Mouse (Mus musculus): ENCODE results near the gene Gpm6b. TPM values are rescaled to one million over a fixed set of nuclear protein-coding genes. Genes with fewer than 3 reads are reported as not detected.
A peak's percentile ranks its signal among the peaks of the same experiment; 100 is the strongest.

Gene Gpm6b
- total RNA-seq, 2 experiments from 2014 or later = 12.4 to 12.9 TPM

- intact Hi-C loops (cut with DNase I) = no loop called here
- DNase-seq (ENCODE audit: low spot score) = no peak
Observed at GRCm38 (mm10) chrX:166348634-166349033, 109.9 kb downstream of the Gpm6b start.

GRCm38 (mm10) chrX:166351790-166352189, 113.1 kb downstream of the Gpm6b start:
- DNase-seq (ENCODE audit: low spot score) = peak; percentile 2
- intact Hi-C loops (cut with DNase I) = loop anchor here (2.0 kb wide), 1 partner anchor 183 kb away; no protein-coding TSS in a partner anchor

- intact Hi-C loops (cut with DNase I) = no loop called here
- DNase-seq (ENCODE audit: low spot score) = no peak
Observed at GRCm38 (mm10) chrX:166353412-166353811, 114.7 kb downstream of the Gpm6b start.

DNA sequence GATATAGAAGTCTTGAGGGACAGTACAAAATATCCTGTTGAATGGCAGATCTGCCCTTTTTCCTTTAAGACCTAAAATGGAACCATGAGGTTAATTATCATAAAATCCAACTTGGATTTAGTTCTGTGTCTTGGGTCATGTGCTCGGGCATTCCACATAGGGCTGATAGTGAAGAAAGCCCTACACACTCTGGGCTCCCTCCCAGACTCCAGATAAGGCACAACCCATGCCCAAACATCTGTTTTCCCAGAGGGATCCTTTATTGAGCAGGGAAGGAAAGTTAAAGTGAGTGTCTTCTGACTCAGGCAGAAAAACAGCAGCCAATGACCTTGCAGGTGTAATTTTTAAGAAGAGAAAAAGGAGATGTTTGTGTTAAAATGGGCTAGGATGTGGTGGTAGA, 116.2 kb downstream of the Gpm6b start:
- intact Hi-C loops (cut with DNase I) = no loop called here
- no peak for DNase-seq (ENCODE audit: low spot score)

DNA sequence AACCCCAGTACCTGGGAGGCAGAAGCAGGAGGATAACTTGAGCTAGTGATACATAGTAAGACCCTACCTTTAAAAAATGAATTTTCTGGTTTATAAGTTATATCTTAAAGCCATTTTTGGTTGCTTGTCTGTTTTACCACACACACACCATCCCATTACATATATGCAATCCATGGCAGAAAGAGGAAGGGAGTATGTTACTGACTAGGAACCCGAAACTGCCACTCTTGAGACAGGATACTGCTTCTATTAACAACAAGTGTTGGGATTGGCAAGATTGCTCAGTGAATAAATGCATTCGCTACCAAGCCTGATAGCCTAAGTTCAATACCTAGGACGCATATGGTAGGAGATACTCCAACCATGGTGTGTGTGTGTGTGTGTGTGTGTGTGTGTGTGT, 117.6 kb downstream of the Gpm6b start:
- DNase-seq (ENCODE audit: low spot score) = no peak
- intact Hi-C loops (cut with DNase I) = no loop called here

DNA sequence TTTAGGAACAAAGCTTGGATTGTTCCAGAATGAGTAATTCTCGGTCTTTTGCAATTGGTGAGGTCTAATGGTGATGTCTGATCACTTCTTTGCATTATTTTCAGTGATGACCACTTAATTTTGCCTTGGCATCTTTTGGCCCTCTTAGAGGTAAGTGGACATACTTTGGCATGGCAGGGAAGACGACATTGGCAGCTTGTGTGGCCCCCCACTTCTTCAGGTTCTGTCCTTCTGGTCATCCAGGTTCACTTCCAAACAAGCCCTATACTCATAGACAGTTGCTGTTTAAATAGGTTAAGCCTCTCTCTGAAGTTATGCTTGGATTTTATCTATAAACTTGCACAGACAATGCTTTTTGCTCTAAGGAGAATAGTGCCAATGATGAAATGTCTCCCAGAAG, 120.2 kb downstream of the Gpm6b start:
- DNase-seq (ENCODE audit: low spot score) = no peak

GRCm38 (mm10) chrX:166359927-166360440, 121.3 kb downstream of the Gpm6b start:
- no peak for DNase-seq (ENCODE audit: low spot score)
- intact Hi-C loops (cut with DNase I) = no loop called here

More for the DNA sequence above, 120.2 kb downstream of the Gpm6b start:
- intact Hi-C loops (cut with DNase I) = no loop called here

- intact Hi-C loops (cut with DNase I) = no loop called here
- DNase-seq (ENCODE audit: low spot score) = no peak
Observed at GRCm38 (mm10) chrX:166360455-166360854, 121.7 kb downstream of the Gpm6b start.

- intact Hi-C loops (cut with DNase I) = no loop called here
Observed at GRCm38 (mm10) chrX:166365458-166366213, 126.9 kb downstream of the Gpm6b start.

DNA sequence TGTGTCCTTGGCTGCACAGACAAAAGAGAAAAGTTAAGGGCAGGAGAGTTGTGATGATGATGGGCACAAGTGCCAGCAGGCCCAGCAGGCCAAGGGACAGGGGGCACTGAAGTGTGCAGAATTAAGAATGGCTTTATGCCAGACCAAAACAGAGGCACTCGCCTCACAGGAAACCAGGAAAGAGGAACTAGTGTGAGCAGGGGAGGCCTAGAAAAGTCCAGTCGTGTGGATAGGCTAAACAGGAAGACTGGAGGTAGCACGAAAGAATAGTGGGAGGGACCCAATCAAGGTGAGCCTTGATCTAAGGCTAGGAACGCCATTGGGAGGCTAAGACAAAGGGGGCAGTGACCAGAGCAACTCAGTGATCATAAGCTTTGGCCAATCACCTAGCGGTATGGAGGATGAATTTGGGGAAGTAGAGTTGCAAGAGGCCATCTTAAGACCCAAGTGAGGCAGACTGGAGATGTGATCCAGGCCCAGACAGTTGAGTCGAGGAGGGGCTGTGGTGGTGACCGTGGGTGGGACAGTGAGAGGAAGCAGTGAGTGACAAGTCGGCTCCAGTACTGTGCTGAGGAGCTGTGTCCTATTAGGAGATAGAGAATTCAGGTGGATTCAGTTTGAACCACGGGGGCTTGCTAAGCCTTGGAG, 138.1 kb downstream of the Gpm6b start:
- intact Hi-C loops (cut with DNase I) = no loop called here
- DNase-seq (ENCODE audit: low spot score) = no peak

More at GRCm38 (mm10) chrX:166365458-166366213, 126.9 kb downstream of the Gpm6b start:
- DNase-seq (ENCODE audit: low spot score) = no peak

GRCm38 (mm10) chrX:166378652-166379051, 139.9 kb downstream of the Gpm6b start:
- intact Hi-C loops (cut with DNase I) = no loop called here
- DNase-seq (ENCODE audit: low spot score) = no peak

GRCm38 (mm10) chrX:166383606-166384005, 144.9 kb downstream of the Gpm6b start:
- intact Hi-C loops (cut with DNase I) = no loop called here
- no peak for DNase-seq (ENCODE audit: low spot score)

GRCm38 (mm10) chrX:166384935-166385334, 146.2 kb downstream of the Gpm6b start:
- no peak for DNase-seq (ENCODE audit: low spot score)
- intact Hi-C loops (cut with DNase I) = no loop called here

GRCm38 (mm10) chrX:166386656-166387055, 147.9 kb downstream of the Gpm6b start:
- intact Hi-C loops (cut with DNase I) = no loop called here
- no peak for DNase-seq (ENCODE audit: low spot score)

- intact Hi-C loops (cut with DNase I) = no loop called here
- DNase-seq (ENCODE audit: low spot score) = no peak
Observed at GRCm38 (mm10) chrX:166393753-166394152, 155.0 kb downstream of the Gpm6b start.

- intact Hi-C loops (cut with DNase I) = no loop called here
- DNase-seq (ENCODE audit: low spot score) = no peak
Observed at GRCm38 (mm10) chrX:166407865-166408264, 169.2 kb downstream of the Gpm6b start.

GRCm38 (mm10) chrX:166416196-166416595, 177.5 kb downstream of the Gpm6b start:
- DNase-seq (ENCODE audit: low spot score) = no peak
- intact Hi-C loops (cut with DNase I) = loop anchor here (10.0 kb wide), 1 partner anchor 819 kb away; no protein-coding TSS in a partner anchor

- intact Hi-C loops (cut with DNase I) = loop anchor here (5.0 kb wide), 1 partner anchor 217 kb away; no protein-coding TSS in a partner anchor
- no peak for DNase-seq (ENCODE audit: low spot score)
Observed at GRCm38 (mm10) chrX:166434812-166435211, 196.1 kb downstream of the Gpm6b start.

All from heart, postnatal 25 days (tissue).